Mouse (Mus musculus) thymus, postnatal 4 days (tissue): ENCODE measurements around the gene Olfr551.
A peak's percentile ranks its signal among the peaks of the same experiment; 100 is the strongest.
"Not testable (repeated sequence)": the region's sequence is repeated elsewhere in the genome, so short reads cannot be mapped to it uniquely, and the experiment has no call there.

ENCODE experiments used
- DNase-seq: peaks from one replicate; pipeline ENCODE4 v3.0.0; 2021

The Olfr551 gene

GRCm38 (mm10) chr7:102591786-102592185 lies at the start of gene Olfr551:
Gene Olfr551 (minus strand): TSS chr7:102591886.
- DNase-seq: no peak

GRCm38 (mm10) chr7:102638132-102638531 lies 46.4 kb upstream of the Olfr551 start, which contains the start of gene Olfr554:
Gene Olfr554 (plus strand): TSS chr7:102638432.
- DNase-seq: no peak

GRCm38 (mm10) chr7:102636665-102637064 lies 45.0 kb upstream of the Olfr551 start:
- DNase-seq: peak; percentile 61

- not testable (repeated sequence) for DNase-seq
Observed at GRCm38 (mm10) chr7:102620368-102620767, 28.7 kb upstream of the Olfr551 start.

GRCm38 (mm10) chr7:102619608-102620007 lies 27.9 kb upstream of the Olfr551 start:
- DNase-seq: no peak

GRCm38 (mm10) chr7:102618118-102618517 lies 26.4 kb upstream of the Olfr551 start, which contains the start of gene Olfr553:
Gene Olfr553 (minus strand): TSS chr7:102618218.
- DNase-seq: no peak

- DNase-seq: no peak
Observed at GRCm38 (mm10) chr7:102597378-102598031, 5.8 kb upstream of the Olfr551 start, which contains the start of gene Olfr552. Gene Olfr552 (plus strand): TSS chr7:102597770.

GRCm38 (mm10) chr7:102575998-102576397 lies 15.7 kb downstream of the Olfr551 start:
- DNase-seq: no peak

GRCm38 (mm10) chr7:102573174-102573830 lies 18.4 kb downstream of the Olfr551 start:
- DNase-seq: no peak

GRCm38 (mm10) chr7:102571142-102571541 lies 20.5 kb downstream of the Olfr551 start, which contains the start of gene Olfr550:
Gene Olfr550 (plus strand): TSS chr7:102571442.
- no peak for DNase-seq

- no peak for DNase-seq
Observed at GRCm38 (mm10) chr7:102566219-102566618, 25.5 kb downstream of the Olfr551 start.

GRCm38 (mm10) chr7:102564999-102565997 lies 26.4 kb downstream of the Olfr551 start, which contains the start of gene Trim21:
Gene Trim21 (minus strand): TSS chr7:102565486.
- peak; percentile 84 for DNase-seq

GRCm38 (mm10) chr7:102553279-102553678 lies 38.4 kb downstream of the Olfr551 start:
- no peak for DNase-seq

- DNase-seq: no peak
Observed at GRCm38 (mm10) chr7:102549570-102549969, 42.1 kb downstream of the Olfr551 start, which contains the start of gene Olfr549. Gene Olfr549 (plus strand): TSS chr7:102549870.

- DNase-seq: no peak
Observed at GRCm38 (mm10) chr7:102541251-102541650, 50.4 kb downstream of the Olfr551 start.

- no peak for DNase-seq
Observed at GRCm38 (mm10) chr7:102540596-102540995, 51.1 kb downstream of the Olfr551 start, which contains the start of gene Olfr548-ps1. Gene Olfr548-ps1 (plus strand): TSS chr7:102540896.

- DNase-seq: no peak
Observed at GRCm38 (mm10) chr7:102534449-102534848, 57.2 kb downstream of the Olfr551 start, which contains the start of gene Olfr547. Gene Olfr547 (plus strand): TSS chr7:102534749.
